Mouse (Mus musculus) right cerebral cortex, postnatal 25 days (tissue): ENCODE results near the gene Elf1.
"Not testable (repeated sequence)": the region's sequence is repeated elsewhere in the genome, so short reads cannot be mapped to it uniquely, and the experiment has no call there.

Experiments
- DNase-seq: peaks from one replicate; pipeline ENCODE4 v3.0.0; 2022

Gene Elf1

GRCm38 (mm10) chr14:79480624-79481338 lies at the start of gene Elf1:
Elf1 (plus strand) TSS chr14:79481194.
- peak; percentile 98 for DNase-seq

GRCm38 (mm10) chr14:79434068-79434467 lies 46.9 kb upstream of the Elf1 start:
- DNase-seq, result no peak

DNA sequence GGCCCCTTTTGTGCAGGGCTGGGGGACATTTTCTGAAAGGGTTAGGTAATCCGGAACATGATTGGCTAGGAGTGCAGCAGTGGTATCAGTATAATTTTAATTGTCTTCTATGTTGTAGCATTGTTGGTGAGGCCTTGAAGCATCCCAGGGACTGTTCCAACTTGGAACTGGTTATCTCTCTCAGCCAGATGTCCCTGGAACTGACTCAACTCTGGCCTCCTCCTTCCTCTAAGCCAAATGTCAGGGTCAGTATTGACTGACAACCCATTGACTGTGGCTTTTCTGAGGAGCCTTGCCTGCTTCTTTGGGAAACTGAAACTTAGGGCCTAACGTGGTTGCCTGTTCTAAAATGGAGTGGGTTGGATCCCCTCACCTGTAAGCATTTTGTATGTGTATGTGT lies 40.3 kb upstream of the Elf1 start:
- DNase-seq, result no peak

DNA sequence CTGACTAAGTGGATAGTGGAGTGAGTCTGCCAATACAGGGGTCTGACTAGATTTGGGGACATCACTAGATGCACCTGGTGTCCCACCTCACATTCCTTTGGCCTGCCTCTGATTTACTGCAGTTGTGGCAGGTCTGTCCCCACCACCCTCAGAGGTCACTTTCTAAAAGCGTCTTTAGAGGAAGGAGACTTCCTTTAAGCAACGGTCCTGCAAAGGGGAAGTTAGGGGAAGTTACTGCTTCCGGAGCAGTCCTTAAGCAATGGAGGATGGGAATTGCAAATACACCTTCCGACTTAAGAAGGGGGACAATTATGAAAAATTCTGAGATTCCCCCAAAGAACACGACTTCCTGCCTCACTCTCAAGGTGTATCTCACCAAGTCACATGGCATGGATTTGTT lies 39.6 kb upstream of the Elf1 start:
- DNase-seq, result no peak

- DNase-seq, result no peak
Measured at GRCm38 (mm10) chr14:79444601-79445000, 36.4 kb upstream of the Elf1 start.

DNA sequence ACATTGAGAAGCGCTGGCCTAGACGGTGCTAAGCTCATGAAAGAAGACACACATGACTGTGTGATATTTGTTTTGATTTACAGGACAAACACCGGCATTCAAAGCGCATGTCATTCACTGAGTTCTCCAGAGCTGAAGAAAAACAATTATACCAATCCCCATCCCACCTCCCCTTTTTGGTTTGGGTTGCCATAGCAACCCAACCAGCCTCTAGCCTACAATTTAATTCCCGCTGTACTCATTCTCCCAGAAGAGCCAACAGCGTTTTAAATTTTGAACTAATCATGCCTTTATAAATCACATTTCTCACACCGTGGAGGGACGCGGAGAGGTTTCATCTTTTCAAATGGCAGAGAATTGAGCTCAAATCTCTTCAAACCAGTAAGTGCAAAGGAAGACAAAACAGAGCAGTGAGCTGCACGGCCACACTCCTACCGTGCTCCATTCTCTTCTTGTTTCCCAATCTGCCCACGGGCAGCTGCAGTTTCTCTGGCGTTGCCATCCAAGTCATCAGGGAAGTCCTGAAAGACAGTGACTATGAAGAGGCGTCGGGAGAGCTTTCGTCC lies 35.9 kb upstream of the Elf1 start:
- peak; percentile 24 for DNase-seq

GRCm38 (mm10) chr14:79451681-79452590 lies 29.1 kb upstream of the Elf1 start, which contains the start of gene Kbtbd6:
Kbtbd6 (plus strand) TSS chr14:79451835.
- peak; percentile 74 for DNase-seq

- not testable (repeated sequence) for DNase-seq
Measured at GRCm38 (mm10) chr14:79452591-79452934, 28.4 kb upstream of the Elf1 start.

DNA sequence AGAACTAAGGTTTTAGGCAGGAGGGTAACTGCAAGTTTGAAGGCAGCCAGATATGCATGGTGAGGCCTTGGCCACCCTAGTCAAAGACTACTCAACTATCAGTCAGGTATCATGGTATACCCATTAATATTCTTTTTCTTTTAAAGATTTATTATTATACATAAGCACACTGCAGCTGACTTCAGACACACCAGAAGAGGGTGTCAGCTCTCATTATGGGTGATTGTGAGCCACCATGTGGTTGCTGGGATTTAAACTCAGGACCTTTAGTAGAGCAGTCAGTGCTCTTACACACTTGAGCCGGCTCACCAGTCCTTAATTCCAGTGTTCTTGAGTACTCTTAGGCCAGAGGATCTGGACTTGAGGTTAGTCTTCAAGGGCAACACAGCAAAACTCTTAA lies 20.6 kb upstream of the Elf1 start:
- no peak for DNase-seq

DNA sequence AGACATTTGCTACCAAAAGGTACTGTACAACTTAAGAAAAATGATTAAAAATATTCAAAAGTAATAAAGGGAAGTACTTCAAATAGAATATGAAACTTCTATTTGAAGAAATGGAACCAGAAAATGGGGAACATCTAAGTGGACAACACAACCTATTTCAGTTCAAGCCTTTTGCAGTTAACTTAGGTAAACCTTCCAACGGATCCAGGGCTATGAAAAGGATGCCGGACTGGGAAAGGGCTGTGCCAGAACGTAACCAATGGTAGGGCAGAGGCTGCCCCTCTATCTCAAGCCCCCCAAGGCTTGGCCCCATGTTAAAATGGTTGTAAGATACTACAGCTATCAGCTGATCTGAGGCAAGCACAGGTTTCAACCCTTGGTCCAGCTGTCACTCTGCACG lies 20.0 kb upstream of the Elf1 start:
- no peak for DNase-seq

DNA sequence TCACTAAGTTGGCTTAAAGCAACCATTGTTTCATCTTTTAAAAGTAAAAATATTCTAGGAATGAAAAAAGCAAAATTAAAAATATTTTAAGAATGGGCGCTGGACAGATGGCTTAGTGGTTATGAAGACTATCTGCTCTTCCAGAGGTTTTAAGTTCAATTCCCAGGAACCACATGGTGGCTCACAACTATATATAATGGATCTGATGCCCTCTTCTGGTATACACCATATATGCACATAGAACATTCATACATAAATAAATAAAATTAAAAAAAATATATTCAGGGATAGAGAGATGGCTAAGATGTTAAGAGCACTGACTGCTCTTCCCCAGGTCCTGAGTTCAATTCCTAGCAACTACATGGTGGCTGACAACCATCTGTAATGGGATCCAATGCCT lies 15.4 kb upstream of the Elf1 start:
- no peak for DNase-seq

- peak; percentile 39 for DNase-seq
Measured at GRCm38 (mm10) chr14:79467621-79468020, 13.4 kb upstream of the Elf1 start.

- DNase-seq, result no peak
Measured at GRCm38 (mm10) chr14:79473384-79473783, 7.6 kb upstream of the Elf1 start.

DNA sequence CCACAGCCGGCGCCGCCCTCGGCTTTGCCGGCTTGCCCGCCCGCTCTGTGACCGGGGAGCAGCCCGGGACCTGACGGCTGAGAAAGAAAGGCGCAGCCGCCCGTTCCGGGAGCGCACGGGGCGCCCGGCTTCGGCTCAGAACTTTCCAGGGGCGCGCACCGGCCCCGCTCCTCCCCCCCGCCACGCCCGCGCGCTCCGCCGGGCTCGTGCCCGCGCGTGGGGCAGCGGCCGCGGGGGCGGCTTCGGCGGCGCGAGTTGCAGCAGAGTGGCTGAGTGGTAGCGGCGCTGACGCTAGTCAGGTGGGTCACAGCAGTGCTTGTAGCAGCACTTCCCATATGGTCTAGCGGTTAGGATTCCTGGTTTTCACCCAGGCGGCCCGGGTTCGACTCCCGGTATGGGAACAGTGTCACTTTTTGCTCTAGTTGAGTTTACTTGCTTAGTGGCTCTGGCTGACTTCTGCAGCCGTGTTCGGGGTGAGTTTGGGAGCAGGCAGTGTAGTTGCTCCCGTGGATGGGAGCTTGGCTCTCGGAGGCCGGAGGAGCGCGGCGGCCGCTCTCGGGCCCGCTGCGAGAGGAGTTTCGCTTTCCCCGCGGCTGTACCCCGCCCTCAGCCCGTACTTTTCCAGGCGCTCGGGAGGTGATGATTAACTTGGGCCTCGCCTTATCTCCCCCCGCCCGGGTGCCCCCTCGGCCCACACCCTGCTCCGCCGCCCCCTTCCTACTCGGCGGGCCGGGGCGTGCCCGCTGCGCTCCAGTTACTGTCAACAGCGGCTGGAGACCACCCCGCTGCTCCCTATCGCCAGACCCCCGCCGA lies 551 bp downstream of the Elf1 start, which contains the start of gene Wbp4:
Wbp4 (minus strand) TSS at position 182 of the 813 bp plus-strand sequence.
- DNase-seq, result peak; percentile 96

DNA sequence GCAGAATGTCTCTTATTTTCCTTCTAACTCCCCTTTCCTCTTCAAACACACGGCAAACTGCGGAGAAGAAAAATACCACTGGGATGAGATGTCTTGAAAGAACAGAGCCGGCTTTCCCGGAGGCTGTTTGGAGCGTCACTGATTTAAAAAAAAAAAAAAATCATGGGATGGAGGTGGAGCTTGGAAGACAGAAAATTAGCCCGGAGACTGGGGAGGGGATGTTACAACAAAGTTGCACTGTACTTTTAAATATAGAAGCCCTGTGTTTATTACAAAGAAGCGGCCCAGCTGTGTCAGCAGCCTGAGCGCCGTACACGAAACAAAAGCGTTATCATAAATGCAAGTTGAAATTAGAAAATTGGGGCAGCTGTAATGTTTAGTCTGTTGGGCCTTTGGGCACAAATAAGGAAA lies 1.3 kb downstream of the Elf1 start:
- DNase-seq, result no peak

- DNase-seq, result no peak
Measured at GRCm38 (mm10) chr14:79482747-79483355, 1.9 kb downstream of the Elf1 start.

DNA sequence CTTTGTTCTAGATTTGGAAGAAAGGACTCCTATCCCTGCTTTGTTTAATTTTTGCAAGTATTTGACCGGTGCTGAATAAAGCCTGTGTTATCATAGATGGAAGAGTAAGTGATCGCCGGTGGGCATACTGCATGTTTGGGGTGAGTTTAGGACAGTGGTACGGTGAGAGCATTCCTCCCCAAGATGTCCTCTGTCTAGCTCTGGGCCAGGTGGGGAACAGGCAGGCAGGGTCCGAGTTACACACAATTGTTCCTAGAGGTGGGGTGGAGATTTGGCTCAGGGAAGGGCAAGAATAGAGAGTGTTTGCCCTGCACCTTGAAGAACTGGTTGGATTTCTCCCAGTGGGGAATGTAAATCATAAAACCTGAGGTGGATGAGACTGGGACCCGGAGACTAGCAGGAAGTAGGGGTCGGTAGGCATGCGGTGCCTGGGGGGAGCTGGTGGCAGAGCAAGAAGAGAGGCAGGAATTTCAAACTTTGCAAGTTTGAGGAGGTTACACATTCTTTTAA lies 2.7 kb downstream of the Elf1 start:
- DNase-seq, result no peak

DNA sequence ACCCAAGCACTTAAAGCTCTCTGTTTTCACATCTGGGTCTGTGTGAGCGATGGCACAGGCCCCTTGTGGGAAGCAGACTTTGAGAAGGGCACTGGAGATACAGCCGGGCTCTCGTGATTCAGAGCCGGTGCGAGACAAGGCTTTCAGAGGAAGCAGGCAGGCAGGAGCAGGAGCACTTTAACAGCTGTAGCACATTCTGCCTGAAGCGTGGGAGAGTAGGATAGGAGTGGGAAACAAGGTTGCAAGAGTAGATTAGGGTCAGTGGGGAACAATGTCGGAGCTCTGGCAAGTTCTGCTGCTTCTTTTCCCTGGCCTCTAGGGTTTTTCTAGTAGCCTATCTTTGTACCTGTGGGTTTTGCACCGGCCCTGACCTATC lies 5.6 kb downstream of the Elf1 start:
- no peak for DNase-seq

DNA sequence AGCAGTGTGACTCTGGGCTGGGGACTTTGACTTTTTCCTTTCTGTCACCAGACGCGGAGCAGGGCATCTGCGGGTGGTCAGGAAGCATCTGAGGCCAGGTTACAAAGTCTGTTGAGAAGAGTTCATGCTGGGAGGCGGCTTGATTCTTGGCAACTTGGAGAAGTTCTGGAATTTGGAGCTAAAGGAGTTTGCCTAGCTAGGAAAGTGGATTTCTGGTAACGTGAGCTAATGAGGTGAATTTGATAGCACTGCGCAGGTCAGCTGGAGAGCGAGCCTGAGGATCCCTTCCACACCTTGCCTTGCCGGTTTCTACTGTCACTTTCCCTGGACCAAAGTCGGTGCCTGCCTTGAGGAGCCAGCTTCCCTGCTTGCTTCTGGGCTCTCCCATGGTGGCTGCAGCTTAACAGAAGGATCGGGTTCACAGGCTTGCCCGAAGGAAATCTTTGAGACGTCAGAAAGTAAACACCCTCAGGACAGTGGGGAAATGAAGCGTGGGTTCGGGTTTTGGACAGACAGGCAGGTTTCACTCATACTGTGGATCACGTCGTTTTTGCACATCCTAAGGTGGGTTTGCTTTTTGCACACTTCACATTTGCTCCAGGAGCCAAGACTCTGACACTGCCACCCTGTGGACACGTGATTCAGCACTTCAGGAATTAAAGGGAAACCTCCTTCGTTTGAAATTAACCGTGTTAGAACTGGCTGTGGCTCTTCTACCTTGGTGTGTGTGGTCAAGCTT lies 6.2 kb downstream of the Elf1 start:
- DNase-seq, result peak; percentile 35

- DNase-seq, result no peak
Measured at GRCm38 (mm10) chr14:79488531-79488930, 7.5 kb downstream of the Elf1 start.

DNA sequence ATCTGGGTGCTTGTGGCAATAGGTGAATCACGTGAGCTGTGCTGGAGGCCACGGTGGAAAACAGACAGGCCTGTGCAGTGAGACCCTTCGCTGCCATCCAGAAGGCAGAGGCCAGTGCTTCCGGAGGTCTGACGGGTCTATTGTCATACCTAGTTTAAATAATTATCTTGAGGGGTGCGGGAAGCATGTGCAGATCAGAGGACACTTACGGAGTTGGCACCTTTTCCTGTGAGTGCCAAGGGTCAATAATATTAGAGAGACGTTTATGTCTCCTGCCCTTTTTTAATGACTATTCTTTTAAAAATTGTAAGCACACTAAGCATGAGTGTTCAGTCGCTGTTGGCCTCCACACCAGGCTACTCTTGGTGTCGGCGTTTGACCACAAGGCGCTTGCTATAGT lies 8.2 kb downstream of the Elf1 start:
- DNase-seq, result no peak

DNA sequence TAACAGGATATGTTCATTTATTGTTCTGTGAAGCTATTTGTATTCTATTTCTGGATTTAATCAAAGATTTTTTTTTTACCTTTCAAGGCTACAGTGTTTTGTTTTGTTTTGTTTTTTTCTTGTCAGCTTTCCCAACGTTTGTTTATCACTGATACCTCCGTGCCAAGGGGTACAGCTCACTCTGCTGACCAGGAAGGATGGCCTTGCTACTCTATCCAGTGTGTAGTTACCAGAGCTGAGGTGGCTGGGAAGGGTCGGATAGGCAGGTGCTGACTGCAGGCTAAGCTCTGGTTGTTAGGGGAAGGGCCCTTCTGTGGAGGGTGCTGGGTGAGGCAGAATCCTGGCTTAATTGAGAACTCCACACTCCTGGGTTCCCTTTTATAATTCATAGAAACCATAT lies 9.3 kb downstream of the Elf1 start:
- DNase-seq, result no peak
